Mouse (Mus musculus) effector memory CD4-positive, alpha-beta T cell, adult 5 months (primary cell): ENCODE data around the gene Knstrn. TPM values are rescaled to one million over a fixed set of nuclear protein-coding genes. Genes with fewer than 3 reads are reported as not detected.

Experiments
- polyA plus RNA-seq: library from polyadenylated mRNA; unstranded; fragments of 100-300 nt; shearing (Covaris generic); gene quantifications from one replicate; pipeline ENCODE4 v1.2.1, GENCODE M21; 2017

Gene Knstrn
- 5.5 TPM for polyA plus RNA-seq

DNA sequence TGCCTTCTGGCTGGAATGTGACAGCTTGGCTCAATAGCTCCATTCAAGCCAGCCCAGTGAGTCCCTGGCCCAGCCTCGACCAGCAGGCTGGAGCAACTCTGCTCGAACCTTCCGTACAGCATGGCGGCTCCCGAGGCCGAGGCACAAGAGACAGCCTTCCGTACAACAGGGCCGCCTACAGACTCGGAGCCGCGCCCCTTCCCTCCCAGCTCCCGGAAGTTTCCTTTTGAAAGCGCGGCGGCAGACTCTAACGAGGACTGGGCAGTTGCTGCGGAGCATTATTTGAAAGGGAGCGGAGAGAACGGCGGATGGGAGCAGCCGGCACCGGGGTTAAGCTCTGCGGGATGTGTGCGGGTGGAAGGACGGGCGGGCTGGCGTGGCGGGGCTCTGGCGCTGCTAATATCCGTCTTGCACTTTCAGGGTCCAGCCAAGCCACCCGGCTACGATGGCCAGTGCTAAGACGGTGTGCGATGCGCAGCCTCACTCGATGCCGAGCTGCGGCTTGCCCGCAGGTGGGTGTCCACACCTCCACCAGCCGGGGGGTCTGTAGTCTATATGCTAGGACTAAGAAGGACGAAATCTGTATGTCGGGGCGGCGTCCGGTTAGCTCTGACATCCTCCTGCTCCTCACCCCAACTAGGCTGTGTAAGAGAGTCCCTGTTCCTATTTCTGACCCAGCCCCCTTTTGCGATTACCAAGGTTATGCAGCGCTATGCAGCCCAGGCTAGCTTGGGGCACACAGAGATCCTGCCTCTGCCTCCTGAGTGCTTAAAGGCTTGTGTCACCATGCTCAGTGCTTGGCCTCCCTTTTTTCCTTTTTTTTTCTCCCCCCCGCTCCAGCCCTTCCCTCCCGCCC is at the start of gene Knstrn:
Gene Knstrn (plus strand): TSS at position 23 of the 856 bp plus-strand sequence.

GRCm38 (mm10) chr2:118772158-118772874 is 41.5 kb upstream of the Knstrn start, which contains the start of gene Phgr1:
Gene Phgr1, plus strand, starts transcription at chr2:118772769.

DNA sequence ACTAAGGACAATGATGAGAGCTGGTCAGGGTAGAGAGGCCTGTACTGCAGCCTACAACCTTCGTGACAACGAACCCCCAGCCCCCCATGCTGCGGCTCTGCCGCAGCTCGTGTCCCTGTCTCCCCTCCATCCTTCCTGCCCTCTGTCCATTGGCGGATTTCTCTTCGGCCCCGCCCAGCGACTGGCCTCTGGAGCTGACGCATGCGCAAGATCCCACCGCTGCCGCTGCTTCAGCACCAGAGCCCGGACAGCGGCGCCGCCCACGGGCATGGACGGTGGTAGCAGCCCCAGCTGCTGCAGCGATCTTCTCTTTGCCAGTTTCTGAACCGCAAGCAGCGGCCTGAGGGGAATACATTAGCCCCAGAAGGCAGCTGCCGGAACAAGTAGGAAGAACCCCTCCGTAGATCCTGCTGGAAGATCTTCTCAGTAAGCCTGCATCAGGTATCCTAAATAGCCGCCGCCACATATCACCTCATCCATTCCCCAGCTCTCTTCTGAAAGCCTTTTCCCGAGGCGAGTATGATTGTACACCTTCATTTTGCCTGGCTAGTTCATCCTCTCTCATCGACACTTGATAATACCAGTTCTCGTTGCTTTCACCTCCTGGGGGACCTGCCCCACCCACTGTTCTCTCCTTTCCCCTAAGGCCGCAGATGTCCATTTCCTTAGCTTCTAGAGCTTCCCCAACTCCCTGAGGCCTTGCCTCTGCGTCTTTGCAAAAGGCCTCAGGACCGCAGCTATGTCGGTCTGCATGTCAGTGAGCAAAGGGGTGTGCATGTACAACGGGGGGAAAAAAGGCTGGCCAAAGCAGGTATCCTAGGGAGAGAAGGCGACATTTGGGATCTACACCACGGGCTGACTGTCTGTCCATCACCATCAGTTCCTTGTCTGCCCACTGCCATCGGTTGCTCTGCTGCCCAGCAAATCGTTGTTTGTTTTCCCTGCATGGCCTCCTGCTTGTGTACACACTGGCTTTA is 34.0 kb upstream of the Knstrn start, which contains the start of gene Disp2:
Gene Disp2 (plus strand): TSS at position 216 of the 977 bp plus-strand sequence.

DNA sequence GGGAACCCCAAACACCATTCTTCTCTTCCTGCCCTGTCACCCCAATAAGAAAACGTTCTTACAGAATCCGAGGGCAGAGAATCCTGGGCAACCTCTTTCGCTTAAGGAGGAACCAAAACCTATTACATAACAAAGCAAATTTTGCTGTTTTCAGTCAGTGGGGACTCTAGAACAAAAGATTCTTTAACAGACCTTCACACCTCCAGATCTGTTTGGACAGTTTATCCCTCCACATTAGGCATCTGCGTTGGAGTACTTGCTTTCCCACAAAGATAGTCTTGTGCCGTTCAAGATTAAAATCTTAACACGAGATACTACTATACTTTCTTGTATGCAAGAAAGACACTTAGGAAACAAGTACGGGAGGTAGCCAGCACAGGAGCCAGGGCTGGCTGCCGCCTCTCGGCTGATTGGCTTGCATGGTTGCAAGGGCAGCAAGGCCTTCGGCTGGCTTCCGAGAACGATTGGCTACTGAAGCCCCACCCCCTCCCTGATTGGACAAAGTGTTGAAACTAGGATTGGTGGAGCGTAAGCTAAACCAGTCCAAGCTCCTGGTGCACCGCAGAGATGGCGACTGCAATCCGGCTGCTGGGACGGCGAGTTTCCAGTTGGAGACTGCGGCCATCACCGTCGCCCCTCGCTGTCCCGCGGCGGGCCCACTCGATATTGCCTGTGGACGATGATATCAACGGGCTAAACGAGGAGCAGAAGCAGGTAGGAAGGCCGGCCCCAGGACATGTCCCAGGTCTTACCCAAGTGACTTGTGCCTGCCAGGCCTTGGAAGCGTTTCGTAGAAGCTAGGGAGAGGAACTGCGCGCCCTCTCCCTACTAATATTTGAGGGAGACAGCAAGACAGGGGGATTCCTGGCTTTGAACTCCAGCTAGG is 47.9 kb downstream of the Knstrn start, which contains the start of gene Ivd:
Gene Ivd (plus strand): TSS at position 501 of the 886 bp plus-strand sequence.

GRCm38 (mm10) chr2:118899981-118900825 is 86.4 kb downstream of the Knstrn start, which contains the start of gene Bahd1:
Gene Bahd1, plus strand, starts transcription at chr2:118900377.

Other genes with a start within 250 kb of the Knstrn start
- 3.3 TPM for gene Bub1b, start 215.8 kb upstream of the Knstrn start, polyA plus RNA-seq
- gene Pak6, start 150.7 kb upstream of the Knstrn start, polyA plus RNA-seq: 2.2 TPM
- not detected for gene Ankrd63, start 110.0 kb upstream of the Knstrn start, polyA plus RNA-seq
- gene Plcb2, start 85.6 kb upstream of the Knstrn start, polyA plus RNA-seq: 15.4 TPM
- 17.7 TPM for gene Inafm2, start 68.2 kb upstream of the Knstrn start, polyA plus RNA-seq
- not detected for gene Ccdc9b, start 51.3 kb upstream of the Knstrn start, polyA plus RNA-seq
- not detected for gene Phgr1, start 41.2 kb upstream of the Knstrn start, polyA plus RNA-seq
- not detected for gene Disp2, start 34.3 kb upstream of the Knstrn start, polyA plus RNA-seq
- gene Ivd, start 48.0 kb downstream of the Knstrn start, polyA plus RNA-seq: 79.5 TPM
- 23.6 TPM for gene Bahd1, start 86.4 kb downstream of the Knstrn start, polyA plus RNA-seq
- 0.47 TPM for gene Chst14, start 112.5 kb downstream of the Knstrn start, polyA plus RNA-seq
- 10.9 TPM for gene Ccdc32, start 215.4 kb downstream of the Knstrn start, polyA plus RNA-seq
- 2.6 TPM for gene Rpusd2, start 220.8 kb downstream of the Knstrn start, polyA plus RNA-seq
- gene Knl1, start 233.1 kb downstream of the Knstrn start, polyA plus RNA-seq: 1.3 TPM